Mouse (Mus musculus) liver, embryonic 14.5 days (tissue): ENCODE data around the gene C530008M17Rik.

Experiments used
- CTCF ChIP-seq: IDR thresholded peaks from 2 replicates; pipeline ENCODE4 v1.5.1; 2016; ENCODE audit warnings: antibody characterized with exemption, low read depth, control low read depth
- EP300 ChIP-seq: IDR thresholded peaks from 2 replicates; pipeline ENCODE4 v1.6.1; 2016; ENCODE audit warnings: antibody characterized with exemption, low read depth

DNA sequence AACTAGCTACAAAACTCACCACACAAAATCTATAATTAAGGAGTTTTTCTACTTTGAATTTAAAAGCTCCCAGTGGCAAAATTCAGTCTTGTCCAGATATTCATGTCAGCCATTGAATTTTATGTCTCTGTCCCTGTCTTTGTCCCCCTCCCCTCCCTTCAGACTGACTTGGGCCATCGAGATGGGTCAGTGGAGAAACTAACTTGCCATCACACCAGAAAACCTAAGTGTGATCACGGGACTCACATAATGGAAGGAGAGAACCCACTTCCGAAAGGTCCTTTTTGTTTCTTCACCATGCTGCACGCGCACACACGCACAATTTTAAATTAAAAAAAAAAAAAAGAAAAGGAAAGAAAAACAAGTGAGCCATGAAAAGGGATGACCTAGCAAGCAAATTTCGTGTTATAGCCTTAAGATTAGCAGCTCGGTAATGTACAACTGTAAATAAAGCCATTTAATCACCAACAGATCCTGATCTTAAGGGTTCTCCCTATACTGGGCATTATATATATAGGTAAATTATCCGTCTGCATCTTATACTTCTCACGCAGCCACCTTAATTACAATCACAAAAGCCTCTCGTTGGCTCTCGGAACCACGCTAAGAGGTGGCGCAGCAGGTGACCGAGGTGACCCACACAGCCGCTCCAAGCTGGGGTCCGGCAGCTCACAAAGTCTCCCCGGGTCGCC lies 248.5 kb downstream of the C530008M17Rik start:
- TF ChIP-seq CTCF (no peak), EP300 (no peak)
